Mouse (Mus musculus) right cerebral cortex, postnatal 10 days (tissue): ENCODE results near the gene Lonp2.

Experiments used
- DNase-seq, 2 experiments: peaks; one replicate each; pipeline ENCODE4 v3.0.0; 2021; ENCODE audit warnings: low spot score in 2 of 2

The Lonp2 gene

GRCm38 (mm10) chr8:86746511-86746910, 122.7 kb downstream of the Lonp2 start:
- no peak for DNase-seq

- no peak for DNase-seq
These were observed 126.0 kb downstream of the Lonp2 start for GRCm38 (mm10) chr8:86749842-86750241.

GRCm38 (mm10) chr8:86756948-86757733, 133.3 kb downstream of the Lonp2 start:
- peak in 1 of 2 experiments; percentile 42 for DNase-seq

GRCm38 (mm10) chr8:86758651-86759050, 134.8 kb downstream of the Lonp2 start:
- no peak for DNase-seq

- DNase-seq, result no peak
These were observed 135.2 kb downstream of the Lonp2 start for GRCm38 (mm10) chr8:86759090-86759491.

GRCm38 (mm10) chr8:86760746-86761145, 136.9 kb downstream of the Lonp2 start:
- no peak for DNase-seq

- no peak for DNase-seq
These were observed 139.0 kb downstream of the Lonp2 start for GRCm38 (mm10) chr8:86762806-86763205.

GRCm38 (mm10) chr8:86765155-86765554, 141.3 kb downstream of the Lonp2 start:
- no peak for DNase-seq

- no peak for DNase-seq
These were observed 141.8 kb downstream of the Lonp2 start for GRCm38 (mm10) chr8:86765669-86766068.

GRCm38 (mm10) chr8:86766548-86767211, 142.8 kb downstream of the Lonp2 start:
- no peak for DNase-seq

GRCm38 (mm10) chr8:86768499-86768898, 144.7 kb downstream of the Lonp2 start:
- DNase-seq, result no peak

GRCm38 (mm10) chr8:86769945-86770715, 146.3 kb downstream of the Lonp2 start:
- DNase-seq, result no peak
